16 mouse cellular contexts compared by ENCODE assay signal in genomic region chr15:85409836-85410235, GRCm38 (mm10).
DNase-seq lines count a peak whose midpoint lies in the region; ATAC-seq and TF ChIP-seq lines count a peak whose summit lies in the region.
"Had no signal": no experiment of that assay in that cellular context is flagged by ENCODE, and none has a peak within 500 bp of the region (broad histone marks: within the 10 kb centered on the region; RNA-seq: fewer than 3 reads in every experiment).

No protein-coding gene starts in this region.

- DNase-seq in heart, adult 11 months, result peak; percentile 88
- DNase-seq in midbrain, postnatal 0 days (ENCODE audit: low spot score), result peak; percentile 33
- DNase-seq in midbrain, embryonic 11.5 days (ENCODE audit: low spot score, missing footprints), result no peak
- DNase-seq in cerebellum, postnatal 10 days, result peak; percentile 74 to 83
- DNase-seq in liver, result no peak
- no peak for DNase-seq in kidney, postnatal 25 days
- DNase-seq: heart, postnatal 10 days; kidney, adult 18-20 months had no signal

- no peaks in the 10 kb centered on the region for H3K27me3 ChIP-seq in heart, embryonic 12.5 days (replicated peaks)
- no peaks in the 10 kb centered on the region for H3K27me3 ChIP-seq in midbrain, postnatal 0 days (ENCODE audit: insufficient read depth, low read length)
- no peaks in the 10 kb centered on the region for H3K27me3 ChIP-seq in midbrain, embryonic 11.5 days (ENCODE audit: control insufficient read depth, insufficient read depth, low read length)
- H3K27me3 ChIP-seq: embryonic facial prominence, embryonic 13.5 days; midbrain, embryonic 15.5 days; neural tube, embryonic 12.5 days had no signal

- no peaks in the 10 kb centered on the region for H3K36me3 ChIP-seq in heart, embryonic 12.5 days
- no peaks in the 10 kb centered on the region for H3K36me3 ChIP-seq in midbrain, postnatal 0 days (ENCODE audit: insufficient read depth, low read length)
- H3K36me3 ChIP-seq in midbrain, embryonic 11.5 days (ENCODE audit: control insufficient read depth, insufficient read depth, low read length), result no peaks in the 10 kb centered on the region
- H3K36me3 ChIP-seq: midbrain, embryonic 15.5 days; neural tube, embryonic 12.5 days had no signal

- 78% methylated on average over 6 of the region's 6 CpGs for WGBS in heart, embryonic 12.5 days
- WGBS in midbrain, postnatal 0 days, result 74% methylated on average over 6 of the region's 6 CpGs
- WGBS in midbrain, embryonic 11.5 days, result 80% methylated on average over 6 of the region's 6 CpGs

- no peak for ATAC-seq in heart, embryonic 12.5 days (ENCODE audit: insufficient number of reproducible peaks, low FRiP score)
- no peak for ATAC-seq in midbrain, postnatal 0 days (ENCODE audit: low FRiP score)
- no peak for ATAC-seq in midbrain, embryonic 11.5 days (ENCODE audit: low FRiP score)
- ATAC-seq: activated CD4-positive, CD25-positive, alpha-beta regulatory T cell, adult 4 months; hindbrain, embryonic 16.5 days; midbrain, embryonic 15.5 days had no signal

- H3K9me3 ChIP-seq in heart, embryonic 12.5 days (replicated peaks), result no peaks in the 10 kb centered on the region
- no peaks in the 10 kb centered on the region for H3K9me3 ChIP-seq in midbrain, postnatal 0 days (ENCODE audit: low read length)
- no peaks in the 10 kb centered on the region for H3K9me3 ChIP-seq in midbrain, embryonic 11.5 days (ENCODE audit: control insufficient read depth, low read length)
- H3K9me3 ChIP-seq: embryonic facial prominence, embryonic 13.5 days; forebrain, embryonic 10.5 days; midbrain, embryonic 15.5 days; neural tube, embryonic 12.5 days had no signal

- TF ChIP-seq CTCF in midbrain, postnatal 0 days (IDR thresholded peaks at IDR 0.05), result no peak

- peaks cover 48% of the 10 kb centered on the region for H3K4me1 ChIP-seq in heart, embryonic 12.5 days (replicated peaks)
- 0 out of 2 replicates have a peak, but pooled peaks cover 2% of the 10 kb centered on the region for H3K4me1 ChIP-seq in midbrain, postnatal 0 days (ENCODE audit: insufficient read depth, low read length)
- peaks cover under 1% of the 10 kb centered on the region for H3K4me1 ChIP-seq in midbrain, embryonic 11.5 days (ENCODE audit: control insufficient read depth, insufficient read depth, low read length)

- H3K4me2 ChIP-seq in heart, embryonic 12.5 days, result no peak overlapping the region
- H3K4me2 ChIP-seq in midbrain, postnatal 0 days (ENCODE audit: low read depth, low read length, poor library complexity, severe bottlenecking), result no peak overlapping the region
- H3K4me2 ChIP-seq in midbrain, embryonic 11.5 days, result no peak overlapping the region
- H3K4me2 ChIP-seq: embryonic facial prominence, embryonic 13.5 days; liver, embryonic 11.5 days; midbrain, embryonic 15.5 days; neural tube, embryonic 12.5 days had no signal

- H3K9ac ChIP-seq in heart, embryonic 12.5 days, result no peak overlapping the region
- H3K9ac ChIP-seq in midbrain, postnatal 0 days (replicated peaks; ENCODE audit: low read length, poor library complexity, severe bottlenecking), result no peak overlapping the region
- no peak overlapping the region for H3K9ac ChIP-seq in midbrain, embryonic 11.5 days (ENCODE audit: low read length)
- H3K9ac ChIP-seq: embryonic facial prominence, embryonic 13.5 days; midbrain, embryonic 15.5 days; neural tube, embryonic 12.5 days had no signal

- H3K27ac ChIP-seq in heart, embryonic 12.5 days (ENCODE audit: poor library complexity, severe bottlenecking), result no peak overlapping the region
- no peak overlapping the region for H3K27ac ChIP-seq in midbrain, postnatal 0 days (ENCODE audit: low read depth, low read length)
- no peak overlapping the region for H3K27ac ChIP-seq in midbrain, embryonic 11.5 days (ENCODE audit: low read depth, low read length)
- H3K27ac ChIP-seq: embryonic facial prominence, embryonic 13.5 days; forebrain, embryonic 10.5 days; neural tube, embryonic 12.5 days had no signal

- no peak overlapping the region for H3K4me3 ChIP-seq in heart, embryonic 12.5 days
- no peak overlapping the region for H3K4me3 ChIP-seq in midbrain, postnatal 0 days (ENCODE audit: low read depth, low read length)
- H3K4me3 ChIP-seq in midbrain, embryonic 11.5 days (ENCODE audit: low read depth, low read length), result no peak overlapping the region
- H3K4me3 ChIP-seq: embryonic facial prominence, embryonic 13.5 days; forebrain, embryonic 10.5 days; midbrain, embryonic 15.5 days; neural tube, embryonic 12.5 days had no signal

Comparison
In these comparisons a context has a peak if more than half of its experiments do, and no peak if none do; other contexts are left out.
1. DNase-seq: peak in heart, adult 11 months (single experiment), midbrain, postnatal 0 days (single experiment) and cerebellum, postnatal 10 days (2 of 2); none in midbrain, embryonic 11.5 days (single experiment), liver (single experiment) and kidney, postnatal 25 days (0 of 2).